Mouse (Mus musculus) embryonic facial prominence, embryonic 12.5 days (tissue): ENCODE data around the gene Tns4. TPM values are rescaled to one million over a fixed set of nuclear protein-coding genes. Genes with fewer than 3 reads are reported as not detected.

Source experiments
- ATAC-seq: fragments of 200-750 bp; cut with Nextera tagmentation; 2 replicates; pipeline ENCODE4 v1.8.0; 2017; ENCODE audit not compliant: insufficient number of reproducible peaks, insufficient read depth, low FRiP score, low TSS enrichment
- H3K27ac ChIP-seq: fragments of 300-500 bp; sonication (generic); 2 replicates; pipeline ENCODE4 v1.5.1; 2016; ENCODE audit warnings: mild to moderate bottlenecking
- H3K27me3 ChIP-seq: fragments of 300-500 bp; sonication (generic); 2 replicates; pipeline ENCODE4 v1.6.1; 2016; ENCODE audit warnings: mild to moderate bottlenecking, moderate library complexity
- H3K36me3 ChIP-seq: fragments of 300-500 bp; sonication (generic); 2 replicates; pipeline ENCODE4 v1.6.1; 2016; ENCODE audit warnings: mild to moderate bottlenecking
- H3K4me1 ChIP-seq: fragments of 300-500 bp; sonication (generic); 2 replicates; pipeline ENCODE4 v1.6.1; 2016
- H3K4me2 ChIP-seq: fragments of 300-500 bp; sonication (generic); replicated peaks from 2 replicates; pipeline ENCODE4 v1.6.1; 2016; ENCODE audit warnings: mild to moderate bottlenecking, moderate library complexity
- H3K4me3 ChIP-seq: fragments of 300-500 bp; sonication (generic); 2 replicates; pipeline ENCODE4 v1.5.1; 2016; ENCODE audit warnings: mild to moderate bottlenecking
- H3K9ac ChIP-seq: fragments of 300-500 bp; sonication (generic); 2 replicates; pipeline ENCODE4 v1.6.1; 2016; ENCODE audit warnings: mild to moderate bottlenecking, moderate library complexity
- H3K9me3 ChIP-seq: fragments of 300-500 bp; sonication (generic); 2 replicates; pipeline ENCODE4 v1.6.1; 2016; ENCODE audit warnings: mild to moderate bottlenecking, moderate library complexity
- WGBS: fragments of 180-500 bp; shearing (Covaris S2); methylation state at CpG from one replicate; pipeline ENCODE4 v1.1.7; 2016; 5-methylcytosine and 5-hydroxymethylcytosine counted together
- polyA plus RNA-seq: library from polyadenylated mRNA; unstranded; fragments of >200 nt; fragmentation: Nextera tagmentation; extraction: Ambion mirVana; gene quantifications from 2 replicates; pipeline ENCODE4 v1.2.1, GENCODE M21; 2016

Tns4 gene
- polyA plus RNA-seq, 1 experiment from 2014 or later: 0.28 TPM

- Histone ChIP-seq H3K36me3 (peaks cover 30% of the 10 kb centered on the region), H3K27me3 (no peaks in the 10 kb centered on the region), H3K4me3 (peak within 1 kb of the TSS; percentile 81), H3K4me2 (peak within 1 kb of the TSS; percentile 65), H3K9me3 (no peaks in the 10 kb centered on the region), H3K4me1 (peaks cover 14% of the 10 kb centered on the region; the same call in 1 of the 2 replicates), H3K9ac (peak within 1 kb of the TSS; percentile 86), H3K27ac (peak within 1 kb of the TSS; percentile 79)
- under 1% methylated on average over 54 of the region's 54 CpGs for WGBS
- peak; percentile 77 for ATAC-seq
Observed at GRCm38 (mm10) chr11:99023500-99024467, 65.3 kb downstream of the Tns4 start, which contains the start of gene Top2a. Gene Top2a, minus strand, starts transcription at chr11:99024189.

GRCm38 (mm10) chr11:99023094-99023493 is 66.0 kb downstream of the Tns4 start:
- H3K27ac ChIP-seq: peak overlapping the region; percentile 79; the same call in 1 of the 2 replicates

GRCm38 (mm10) chr11:99022384-99022933 is 66.6 kb downstream of the Tns4 start:
- no peak for ATAC-seq
- H3K4me1 ChIP-seq: peaks cover 14% of the 10 kb centered on the region; the same call in 1 of the 2 replicates
- peak overlapping the region; percentile 81 for H3K4me3 ChIP-seq
- H3K27ac ChIP-seq: no peak overlapping the region
- peak overlapping the region; percentile 65 for H3K4me2 ChIP-seq
- no peaks in the 10 kb centered on the region for H3K9me3 ChIP-seq
- peaks cover 43% of the 10 kb centered on the region for H3K36me3 ChIP-seq
- H3K9ac ChIP-seq: peak overlapping the region; percentile 86; the same call in 1 of the 2 replicates
- WGBS: 72% methylated on average over 5 of the region's 5 CpGs
- no peaks in the 10 kb centered on the region for H3K27me3 ChIP-seq

More at GRCm38 (mm10) chr11:99023094-99023493, 66.0 kb downstream of the Tns4 start:
- Histone ChIP-seq H3K4me2 (peak overlapping the region; percentile 65), H3K4me1 (peaks cover 14% of the 10 kb centered on the region; the same call in 1 of the 2 replicates), H3K9ac (peak overlapping the region; percentile 86), H3K36me3 (peaks cover 37% of the 10 kb centered on the region), H3K4me3 (peak overlapping the region; percentile 81), H3K9me3 (no peaks in the 10 kb centered on the region), H3K27me3 (no peaks in the 10 kb centered on the region)
- ATAC-seq: no peak
- WGBS: 4% methylated on average over 4 of the region's 4 CpGs

GRCm38 (mm10) chr11:99019844-99020243 is 69.3 kb downstream of the Tns4 start:
- no peaks in the 10 kb centered on the region for H3K9me3 ChIP-seq

More at GRCm38 (mm10) chr11:99019844-99020243, 69.3 kb downstream of the Tns4 start:
- Histone ChIP-seq H3K4me2 (no peak overlapping the region), H3K27ac (no peak overlapping the region), H3K36me3 (peaks cover 64% of the 10 kb centered on the region), H3K27me3 (no peaks in the 10 kb centered on the region), H3K4me3 (no peak overlapping the region), H3K4me1 (peaks cover 14% of the 10 kb centered on the region; the same call in 1 of the 2 replicates), H3K9ac (no peak overlapping the region)
- ATAC-seq: no peak
- WGBS: 94% methylated on average over 6 of the region's 6 CpGs

Other genes starting within 250 kb of the Tns4 start
- 5.0 TPM in 2 replicates for gene Wipf2, start 225.7 kb downstream of the Tns4 start, polyA plus RNA-seq
- gene Cdc6, start 181.5 kb downstream of the Tns4 start, polyA plus RNA-seq: 33.1 and 34.7 TPM in 2 replicates
- 48.8 and 49.2 TPM in 2 replicates for gene Rara, start 161.5 kb downstream of the Tns4 start, polyA plus RNA-seq
- gene Gjd3, start 106.3 kb downstream of the Tns4 start, polyA plus RNA-seq: 0.73 and 1.4 TPM in 2 replicates
- 288 and 289 TPM in 2 replicates for gene Top2a, start 65.1 kb downstream of the Tns4 start, polyA plus RNA-seq
- 942 and 961 TPM in 2 replicates for gene Igfbp4, start 48.1 kb downstream of the Tns4 start, polyA plus RNA-seq
- 0.81 TPM in 2 replicates for gene Ccr7, start 65.8 kb upstream of the Tns4 start, polyA plus RNA-seq
- gene Smarce1, start 141.7 kb upstream of the Tns4 start, polyA plus RNA-seq: 329 and 340 TPM in 2 replicates
- 0.38 and 0.58 TPM in 2 replicates for gene Krt222, start 154.8 kb upstream of the Tns4 start, polyA plus RNA-seq
- 0.33 and 0.51 TPM in 2 replicates for gene Krt24, start 196.0 kb upstream of the Tns4 start, polyA plus RNA-seq
- not detected in 2 replicates for gene Krt25, start 233.6 kb upstream of the Tns4 start, polyA plus RNA-seq
- gene Krt26, start 248.7 kb upstream of the Tns4 start, polyA plus RNA-seq: not detected in 2 replicates